Mouse (Mus musculus): ENCODE results near the gene Nosip.

GRCm38 (mm10) chr7:45103652-45104180 lies 41.5 kb downstream of the Nosip start, which contains the start of gene Fcgrt:
- TF ChIP-seq CTCF (IDR thresholded peaks at IDR 0.05; ENCODE audit: control insufficient read depth, insufficient read depth, insufficient replicate concordance, low read depth, low read length) = no peak
- TF ChIP-seq POLR2A (IDR thresholded peaks at IDR 0.05; ENCODE audit: control insufficient read depth, low read depth, low read length) = 0 out of 2 replicates have a peak, but pooled peaks have one; percentile 16
